Mouse (Mus musculus): ENCODE results near the gene Vmn1r220. TPM values are rescaled to one million over a fixed set of nuclear protein-coding genes. Genes with fewer than 3 reads are reported as not detected.

The Vmn1r220 gene
- polyA plus RNA-seq (2021; fragmentation: Nextera tagmentation) = not detected in 2 replicates
- long read RNA-seq, experiment 1 = 0 reads
- long read RNA-seq, experiment 2 = 0 reads

DNA sequence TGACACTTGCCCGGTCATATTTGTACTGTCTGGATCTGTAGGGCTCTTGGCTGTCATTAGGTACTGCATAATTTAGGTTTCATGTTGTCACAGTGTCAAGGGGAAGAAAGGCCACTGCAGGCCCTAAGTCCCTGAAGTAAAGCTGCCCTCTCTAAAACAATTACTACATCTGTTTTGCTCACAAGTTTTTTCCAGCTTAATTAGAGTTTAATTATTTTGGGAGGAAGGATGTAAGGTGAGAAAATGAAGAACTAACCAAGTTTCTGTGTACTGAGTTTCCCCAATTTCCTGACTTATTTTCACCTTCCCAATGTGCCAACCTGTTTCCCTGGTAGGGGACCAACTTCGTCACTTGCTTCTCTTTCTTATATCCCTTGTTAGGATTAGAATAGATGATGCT lies at the start of gene Vmn1r220:
Gene Vmn1r220, minus strand, starts transcription at position 101 of the 400 bp plus-strand sequence.

DNA sequence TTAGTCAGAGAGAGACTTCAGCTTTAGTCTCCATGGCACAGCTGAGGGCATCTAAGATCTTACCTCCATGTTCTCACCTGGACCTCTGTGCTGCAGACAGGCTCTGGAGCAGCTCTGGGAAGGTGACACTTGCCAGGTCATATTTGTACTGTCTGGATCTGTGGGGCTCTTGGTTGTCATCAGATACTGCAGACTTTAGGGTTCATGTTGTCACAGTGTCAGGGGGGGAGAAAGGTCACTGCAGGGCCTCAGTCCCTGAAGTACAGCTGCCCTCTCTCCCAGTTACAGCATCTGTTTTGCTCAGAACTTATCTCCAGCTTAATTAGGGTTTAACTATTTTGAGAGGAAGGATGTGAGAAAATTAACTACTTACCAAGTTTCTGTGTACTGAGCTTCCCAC lies 48.1 kb upstream of the Vmn1r220 start, which contains the start of gene Vmn1r222:
Gene Vmn1r222, minus strand, starts transcription at position 101 of the 400 bp plus-strand sequence.

DNA sequence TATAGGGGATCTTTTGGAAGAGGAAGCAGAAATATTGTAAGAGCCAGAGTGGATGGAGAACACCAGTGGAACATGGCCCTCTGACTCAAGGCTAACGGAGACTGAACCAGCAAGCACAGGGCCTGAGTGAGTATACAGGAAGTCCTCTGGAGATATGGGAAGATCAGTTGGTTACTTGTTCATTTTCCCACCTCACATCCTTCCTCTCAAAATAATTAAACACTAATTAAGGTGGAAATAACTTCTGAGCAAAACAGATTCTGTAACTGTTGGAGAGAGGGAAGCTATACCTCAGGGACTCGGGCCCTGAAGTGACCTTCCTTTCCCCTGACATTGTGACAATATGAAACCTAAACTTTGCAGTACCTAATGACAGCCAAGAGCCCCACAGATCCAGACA lies 26.1 kb upstream of the Vmn1r220 start, which contains the start of gene Vmn1r221:
Gene Vmn1r221, plus strand, starts transcription at position 301 of the 400 bp plus-strand sequence.

DNA sequence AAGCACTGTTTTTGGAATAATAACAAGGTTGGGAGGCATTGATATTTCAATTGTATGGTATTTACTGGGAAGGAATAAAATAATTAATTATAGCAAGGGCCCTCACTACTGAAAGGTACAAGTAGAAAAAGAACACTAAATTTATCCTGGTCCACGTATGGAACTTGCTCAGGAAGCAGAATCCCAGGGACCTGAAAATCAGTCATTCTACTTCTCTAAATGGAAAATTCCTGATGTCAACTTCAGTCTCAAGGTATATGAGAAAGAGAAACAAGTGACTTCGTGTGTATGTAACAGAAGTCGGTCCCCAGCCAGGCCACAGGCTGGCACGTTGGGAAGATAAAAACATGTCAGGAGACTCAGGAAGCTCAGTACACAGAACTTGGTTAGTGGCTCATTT lies 28.8 kb downstream of the Vmn1r220 start, which contains the start of gene Vmn1r219:
Gene Vmn1r219, plus strand, starts transcription at position 301 of the 400 bp plus-strand sequence.

GRCm38 (mm10) chr13:23133099-23133498 lies 54.7 kb downstream of the Vmn1r220 start, which contains the start of gene Vmn1r218:
Gene Vmn1r218 (plus strand): TSS chr13:23133155.

Other genes with a start within 250 kb of the Vmn1r220 start
- gene Vmn1r213, start 180.3 kb downstream of the Vmn1r220 start, polyA plus RNA-seq (2021; fragmentation: Nextera tagmentation) = not detected in 2 replicates
- gene Vmn1r214, start 157.6 kb downstream of the Vmn1r220 start, polyA plus RNA-seq (2021; fragmentation: Nextera tagmentation) = not detected in 2 replicates
- gene Vmn1r215, start 120.0 kb downstream of the Vmn1r220 start, polyA plus RNA-seq (2021; fragmentation: Nextera tagmentation) = not detected in 2 replicates
- not detected in 2 replicates for gene Vmn1r217, start 69.7 kb downstream of the Vmn1r220 start, polyA plus RNA-seq (2021; fragmentation: Nextera tagmentation)
- not detected in 2 replicates for gene Vmn1r218, start 54.8 kb downstream of the Vmn1r220 start, polyA plus RNA-seq (2021; fragmentation: Nextera tagmentation)
- gene Vmn1r219, start 28.7 kb downstream of the Vmn1r220 start, polyA plus RNA-seq (2021; fragmentation: Nextera tagmentation) = not detected in 2 replicates
- not detected in 2 replicates for gene Vmn1r221, start 26.2 kb upstream of the Vmn1r220 start, polyA plus RNA-seq (2021; fragmentation: Nextera tagmentation)
- not detected in 2 replicates for gene Vmn1r222, start 48.0 kb upstream of the Vmn1r220 start, polyA plus RNA-seq (2021; fragmentation: Nextera tagmentation)
- gene Vmn1r223, start 59.2 kb upstream of the Vmn1r220 start, polyA plus RNA-seq (2021; fragmentation: Nextera tagmentation) = not detected in 2 replicates
- 11.4 and 15.5 TPM in 2 replicates for gene Zfp322a, start 181.2 kb upstream of the Vmn1r220 start, polyA plus RNA-seq (2021; fragmentation: Nextera tagmentation)
- gene Abt1, start 235.9 kb upstream of the Vmn1r220 start, polyA plus RNA-seq (2021; fragmentation: Nextera tagmentation) = 7.6 and 8.6 TPM in 2 replicates

Measured in left cerebral cortex, adult 6 months (tissue).